ENCODE assay signal across 15 mouse cellular contexts in genomic region chr16:33404055-33404454, GRCm38 (mm10). TPM values are rescaled to one million over a fixed set of nuclear protein-coding genes. Genes with fewer than 3 reads are reported as not detected.
DNase-seq lines count a peak whose midpoint lies in the region; ATAC-seq lines count a peak whose summit lies in the region.
"Had no signal": no experiment of that assay in that cellular context is flagged by ENCODE, and none has a peak within 500 bp of the region (broad histone marks: within the 10 kb centered on the region; RNA-seq: fewer than 3 reads in every experiment).

No protein-coding gene starts in this region.

- ATAC-seq in common myeloid progenitor, adult 5-6 weeks (replicated peaks; ENCODE audit: low read depth, poor library complexity, severe bottlenecking): 0 out of 2 replicates have a peak, but pooled peaks have one; percentile 7
- ATAC-seq: forebrain, postnatal 0 days; hindbrain, embryonic 16.5 days; intestine, embryonic 15.5 days had no signal

- DNase-seq in urinary bladder, postnatal 14 days (ENCODE audit: low spot score): peak; percentile 20
- DNase-seq in urinary bladder, adult 18-20 months (ENCODE audit: low spot score in 2 of 2): no peak
- peak; percentile 24 for DNase-seq in naive thymus-derived CD4-positive, alpha-beta T cell, adult 2 months (ENCODE audit: low read depth)
- DNase-seq in layer of hippocampus, postnatal 36 days: no peak
- no peak for DNase-seq in cerebellum, postnatal 36 days
- DNase-seq: adrenal gland, adult 8-10 months; adrenal gland, postnatal 36 days; cerebellum, adult 2 months; cerebellum, postnatal 10 days; forebrain, postnatal 0 days; gastrocnemius, postnatal 14 days; heart, postnatal 4 days had no signal

RNA-seq across cellular contexts. Expression of gene Zfp148, which starts 23.4 kb away (rescaled TPM):
- 36.2 and 36.4 TPM in 2 replicates for total RNA-seq in common myeloid progenitor, adult 5-6 weeks (2017)
- total RNA-seq in layer of hippocampus, postnatal 36 days (2021): 100 to 1,000 TPM; 159 to 164 TPM

Comparison
In these comparisons a context has a peak if more than half of its experiments do, and no peak if none do; other contexts are left out.
1. DNase-seq: peak in urinary bladder, postnatal 14 days (single experiment) and naive thymus-derived CD4-positive, alpha-beta T cell, adult 2 months (single experiment); none in urinary bladder, adult 18-20 months (0 of 2), layer of hippocampus, postnatal 36 days (0 of 2) and cerebellum, postnatal 36 days (0 of 2).